Mouse (Mus musculus) v-Abl transformed pro-B cells (cell line): ENCODE data around the gene Vac14.
"Not testable (repeated sequence)": the region's sequence is repeated elsewhere in the genome, so short reads cannot be mapped to it uniquely, and the experiment has no call there.

Source experiments
- in situ Hi-C, 2 experiments: fragments of 400-800 bp; cut with MboI; formaldehyde crosslinking; loops; one replicate each; pipeline ENCODE4 v1.15.1; 2025; ENCODE audit not compliant: unreplicated experiment in 2 of 2

Gene Vac14

GRCm38 (mm10) chr8:110644422-110644821, 26.0 kb downstream of the Vac14 start:
- in situ Hi-C loops, result loop anchor here (5.0 to 25.0 kb wide), 4 partner anchors 78 to 443 kb away; partner anchors contain the start of genes Clec18a (in 1 of the 2), Cog4 (in 1 of the 2), Mtss1l (in 1 of the 2) and Pdpr (in 1 of the 2)

GRCm38 (mm10) chr8:110644901-110645300, 26.5 kb downstream of the Vac14 start:
- in situ Hi-C loops, result loop anchor here (5.0 to 25.0 kb wide), 4 partner anchors 77 to 442 kb away; partner anchors contain the start of genes Mtss1l (in 2 of the 2), Clec18a (in 1 of the 2), Cog4 (in 1 of the 2) and Pdpr (in 1 of the 2)

- in situ Hi-C loops, result loop anchor here (5.0 to 25.0 kb wide), 4 partner anchors 77 to 442 kb away; partner anchors contain the start of genes Clec18a (in 1 of the 2), Cog4 (in 1 of the 2), Mtss1l (in 1 of the 2) and Pdpr (in 1 of the 2)
Observed at GRCm38 (mm10) chr8:110645340-110645739, 27.0 kb downstream of the Vac14 start.

- in situ Hi-C loops, result loop anchor here (5.0 to 25.0 kb wide), 4 partner anchors 76 to 441 kb away; partner anchors contain the start of genes Clec18a (in 1 of the 2), Cog4 (in 1 of the 2), Mtss1l (in 1 of the 2) and Pdpr (in 1 of the 2)
Observed at GRCm38 (mm10) chr8:110646064-110646463, 27.7 kb downstream of the Vac14 start.

- in situ Hi-C loops, result loop anchor here (5.0 to 25.0 kb wide), 4 partner anchors 74 to 439 kb away; partner anchors contain the start of genes Clec18a (in 1 of the 2), Cog4 (in 1 of the 2), Mtss1l (in 1 of the 2) and Pdpr (in 1 of the 2)
Observed at GRCm38 (mm10) chr8:110648577-110648976, 30.2 kb downstream of the Vac14 start.

- in situ Hi-C loops, result loop anchor here (5.0 to 25.0 kb wide), 4 partner anchors 73 to 438 kb away; partner anchors contain the start of genes Clec18a (in 1 of the 2), Cog4 (in 1 of the 2), Mtss1l (in 1 of the 2) and Pdpr (in 1 of the 2)
Observed at GRCm38 (mm10) chr8:110649286-110649685, 30.9 kb downstream of the Vac14 start.

- in situ Hi-C loops, result no loop called here
Observed at GRCm38 (mm10) chr8:110650838-110651237, 32.5 kb downstream of the Vac14 start.

GRCm38 (mm10) chr8:110651847-110652246, 33.5 kb downstream of the Vac14 start:
- in situ Hi-C loops, result no loop called here

GRCm38 (mm10) chr8:110654075-110655060, 36.0 kb downstream of the Vac14 start:
- in situ Hi-C loops, result no loop called here

- in situ Hi-C loops, result no loop called here
Observed at GRCm38 (mm10) chr8:110655827-110656226, 37.4 kb downstream of the Vac14 start.

GRCm38 (mm10) chr8:110657661-110658060, 39.3 kb downstream of the Vac14 start:
- in situ Hi-C loops, result no loop called here

- in situ Hi-C loops, result no loop called here
Observed at GRCm38 (mm10) chr8:110660121-110660520, 41.7 kb downstream of the Vac14 start.

GRCm38 (mm10) chr8:110662545-110662944, 44.2 kb downstream of the Vac14 start:
- in situ Hi-C loops, result no loop called here

GRCm38 (mm10) chr8:110663015-110663742, 44.8 kb downstream of the Vac14 start:
- in situ Hi-C loops, result no loop called here

- in situ Hi-C loops, result no loop called here
Observed at GRCm38 (mm10) chr8:110664202-110664896, 46.0 kb downstream of the Vac14 start.

- in situ Hi-C loops, result no loop called here
Observed at GRCm38 (mm10) chr8:110665000-110665399, 46.6 kb downstream of the Vac14 start.

- in situ Hi-C loops, result not testable (repeated sequence)
Observed at GRCm38 (mm10) chr8:110667590-110668177, 49.3 kb downstream of the Vac14 start.

GRCm38 (mm10) chr8:110669932-110670628, 51.7 kb downstream of the Vac14 start:
- in situ Hi-C loops, result no loop called here

- in situ Hi-C loops, result no loop called here
Observed at GRCm38 (mm10) chr8:110671309-110671708, 52.9 kb downstream of the Vac14 start.
